Mouse (Mus musculus): ENCODE results near the gene Triobp.
A peak's percentile ranks its signal among the peaks of the same experiment; 100 is the strongest.
"Not testable (repeated sequence)": the region's sequence is repeated elsewhere in the genome, so short reads cannot be mapped to it uniquely, and the experiment has no call there.

The Triobp gene

DNA sequence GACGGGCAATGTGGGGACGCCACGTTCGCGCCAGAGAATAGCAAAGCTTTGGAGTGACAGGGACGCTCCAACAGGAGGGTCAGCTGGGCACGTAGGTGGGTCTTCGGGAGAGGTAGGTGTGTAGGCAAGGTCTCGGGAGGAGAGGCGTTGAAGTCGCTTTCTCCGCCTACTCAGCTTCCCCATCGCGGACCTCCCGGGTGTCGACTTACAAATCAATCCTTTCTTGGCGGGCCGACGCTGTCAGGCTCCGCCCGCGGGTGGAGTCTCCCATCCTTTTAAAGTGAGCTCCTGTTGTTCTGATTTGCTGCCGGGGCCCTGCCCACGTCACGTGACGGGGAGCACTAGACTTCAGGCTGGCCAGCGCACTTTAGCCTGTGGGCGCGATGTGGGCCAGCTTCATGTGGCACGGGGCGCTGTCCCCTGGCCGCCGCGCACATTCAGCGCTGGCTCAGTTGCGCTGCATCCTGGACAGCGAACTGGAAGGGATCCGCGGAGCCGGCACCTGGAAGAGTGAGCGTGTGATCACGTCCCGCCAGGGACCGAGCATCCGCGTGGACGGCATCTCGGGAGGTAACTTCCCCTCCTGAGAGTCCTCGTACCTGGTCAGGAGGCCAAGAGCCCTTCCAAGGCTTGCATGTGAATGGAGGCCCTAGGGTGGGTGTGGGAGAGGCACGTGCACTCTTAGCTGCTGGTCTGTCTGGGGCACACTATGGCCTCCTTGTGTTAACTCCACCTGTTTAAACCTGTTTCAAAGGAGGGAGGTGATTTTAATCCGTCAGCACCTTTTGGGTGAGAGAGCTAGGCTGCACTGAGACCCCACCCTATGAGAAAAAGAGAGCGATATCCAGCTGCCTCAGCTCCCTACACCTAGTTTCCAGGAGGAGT lies 83.3 kb downstream of the Triobp start:
- DNase-seq (ENCODE audit: low spot score) = peak; percentile 97

DNA sequence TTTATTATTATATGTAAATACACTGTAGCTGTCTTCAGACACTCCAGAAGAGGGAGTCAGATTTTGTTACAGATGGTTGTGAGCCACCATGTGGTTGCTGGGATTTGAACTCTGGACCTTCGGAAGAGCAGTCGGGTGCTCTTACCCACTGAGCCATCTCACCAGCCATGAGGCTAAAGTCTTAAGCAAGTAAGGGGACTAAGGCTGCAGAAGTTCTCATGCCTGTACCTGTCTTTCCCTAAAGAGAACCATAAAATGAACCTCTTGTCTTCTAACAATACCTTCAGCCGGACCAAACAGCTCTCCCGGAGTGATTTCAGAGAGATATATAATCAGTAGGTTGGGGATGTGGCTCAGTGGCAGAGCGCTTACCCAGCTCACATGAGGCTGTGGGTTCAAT lies 84.4 kb downstream of the Triobp start:
- DNase-seq (ENCODE audit: low spot score) = not testable (repeated sequence)

- DNase-seq (ENCODE audit: low spot score) = peak; percentile 88
Observed at GRCm38 (mm10) chr15:79037913-79038328, 90.4 kb downstream of the Triobp start.

DNA sequence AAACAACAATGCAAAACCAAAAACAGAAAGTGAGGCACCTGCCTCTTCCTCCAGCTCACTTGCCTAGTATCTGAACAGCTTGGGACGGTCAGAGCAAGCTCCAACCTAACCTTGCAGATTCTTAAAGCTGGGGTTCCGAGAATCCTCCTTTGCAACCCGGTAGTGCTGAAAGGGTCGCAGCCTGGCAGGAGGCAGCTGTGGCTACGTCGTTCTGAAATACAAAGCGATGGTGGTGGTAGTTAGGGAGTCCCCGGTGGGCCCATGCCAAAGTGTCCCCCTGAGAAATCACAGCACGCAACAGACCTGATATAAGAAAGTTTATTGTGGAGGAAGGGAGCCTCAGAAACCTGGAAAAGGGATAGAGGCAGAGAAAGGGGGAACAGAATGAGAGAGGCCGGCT lies 90.8 kb downstream of the Triobp start:
- no peak for DNase-seq (ENCODE audit: low spot score)

DNA sequence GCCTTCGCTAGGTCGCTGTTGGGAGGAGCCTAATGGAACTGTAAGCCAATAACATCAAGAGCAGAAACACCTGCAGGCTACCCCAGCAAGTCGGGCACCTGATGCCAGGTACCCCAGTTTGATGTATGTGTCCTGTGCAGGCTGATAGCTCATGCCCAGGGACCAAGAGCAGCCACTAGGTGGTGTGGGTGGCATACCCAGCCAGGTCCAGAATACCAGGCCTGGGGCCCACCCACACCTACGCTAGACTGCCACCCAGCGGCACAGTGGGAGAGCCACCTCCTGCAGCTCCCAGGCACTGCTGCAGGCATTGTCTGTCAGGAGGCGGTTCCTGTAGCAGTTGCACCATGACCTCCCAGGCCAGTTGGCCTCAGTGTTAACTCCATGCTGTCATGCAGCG lies 91.3 kb downstream of the Triobp start:
- DNase-seq (ENCODE audit: low spot score) = peak; percentile 84

DNA sequence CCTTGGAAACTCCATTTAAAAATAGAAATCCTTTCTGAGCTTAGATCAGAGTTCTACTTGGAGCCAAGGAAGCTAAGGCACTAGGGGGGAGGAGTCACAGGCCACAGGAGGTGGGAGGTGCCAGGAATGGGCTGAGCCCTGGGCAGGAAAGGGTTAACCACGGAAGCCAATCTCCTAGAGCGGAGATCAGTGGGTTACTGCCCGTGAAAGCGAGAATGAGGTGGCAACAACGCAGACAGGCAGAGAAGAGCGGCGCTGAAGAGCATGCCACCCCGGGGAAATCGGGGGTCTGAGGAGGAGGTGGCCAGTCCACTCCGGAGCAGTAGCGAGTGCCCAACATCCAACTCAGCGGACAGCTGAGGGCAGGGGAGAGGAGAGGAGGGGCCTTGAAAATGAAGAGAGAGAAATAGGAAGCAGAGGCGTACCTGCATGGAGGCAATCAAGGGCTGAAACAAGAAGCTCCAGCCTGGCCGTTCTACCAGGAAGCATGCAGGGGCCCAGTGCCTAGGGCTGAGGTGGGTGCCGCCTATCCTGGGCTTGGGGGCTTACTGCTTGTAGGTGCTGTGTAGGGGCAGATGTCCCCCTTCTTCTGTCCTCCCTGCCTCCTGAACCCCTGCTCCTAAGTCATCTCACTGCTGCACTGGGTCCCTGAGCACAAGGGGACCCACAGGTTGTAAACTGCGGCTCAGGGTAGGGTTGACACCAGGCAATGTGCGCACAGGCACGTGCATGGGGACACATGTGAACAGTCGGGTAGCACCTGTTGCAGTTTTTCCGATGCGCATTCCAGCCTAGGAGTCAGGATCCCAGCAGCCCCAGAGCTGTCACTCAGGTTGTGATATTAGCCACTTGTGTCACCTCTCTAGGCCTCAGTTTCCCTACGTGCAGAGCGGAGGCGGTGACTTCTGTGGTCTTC lies 93.2 kb downstream of the Triobp start:
- DNase-seq (ENCODE audit: low spot score) = peak; percentile 55

GRCm38 (mm10) chr15:79041585-79041984 lies 94.1 kb downstream of the Triobp start, which contains the start of gene Galr3:
Galr3 (plus strand) TSS chr15:79041885.
- no peak for DNase-seq (ENCODE audit: low spot score)

GRCm38 (mm10) chr15:79042721-79043491 lies 95.4 kb downstream of the Triobp start:
- peak; percentile 61 for DNase-seq (ENCODE audit: low spot score)

GRCm38 (mm10) chr15:79044837-79045236 lies 97.3 kb downstream of the Triobp start:
- DNase-seq (ENCODE audit: low spot score) = peak; percentile 61

DNA sequence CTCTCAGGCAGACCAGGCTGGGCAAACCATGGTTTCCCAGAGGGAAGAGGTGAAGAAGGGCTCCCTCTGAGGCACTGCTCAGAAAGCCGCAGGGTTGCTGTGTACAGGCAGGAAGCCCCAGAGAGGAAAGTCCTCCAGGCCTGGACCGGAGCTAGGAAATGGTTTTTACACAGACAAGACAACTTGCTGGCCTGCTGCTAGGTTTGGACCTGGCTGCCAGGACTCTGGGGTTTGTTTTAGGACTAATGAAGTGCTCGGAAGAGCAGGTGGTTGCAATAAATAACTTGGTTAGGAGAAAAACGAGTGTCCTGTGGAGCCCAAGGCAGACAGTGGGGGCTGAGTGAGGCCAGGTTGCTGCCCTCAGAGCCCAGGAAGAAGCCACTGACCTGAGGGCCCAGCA lies 100.7 kb downstream of the Triobp start:
- no peak for DNase-seq (ENCODE audit: low spot score)

DNA sequence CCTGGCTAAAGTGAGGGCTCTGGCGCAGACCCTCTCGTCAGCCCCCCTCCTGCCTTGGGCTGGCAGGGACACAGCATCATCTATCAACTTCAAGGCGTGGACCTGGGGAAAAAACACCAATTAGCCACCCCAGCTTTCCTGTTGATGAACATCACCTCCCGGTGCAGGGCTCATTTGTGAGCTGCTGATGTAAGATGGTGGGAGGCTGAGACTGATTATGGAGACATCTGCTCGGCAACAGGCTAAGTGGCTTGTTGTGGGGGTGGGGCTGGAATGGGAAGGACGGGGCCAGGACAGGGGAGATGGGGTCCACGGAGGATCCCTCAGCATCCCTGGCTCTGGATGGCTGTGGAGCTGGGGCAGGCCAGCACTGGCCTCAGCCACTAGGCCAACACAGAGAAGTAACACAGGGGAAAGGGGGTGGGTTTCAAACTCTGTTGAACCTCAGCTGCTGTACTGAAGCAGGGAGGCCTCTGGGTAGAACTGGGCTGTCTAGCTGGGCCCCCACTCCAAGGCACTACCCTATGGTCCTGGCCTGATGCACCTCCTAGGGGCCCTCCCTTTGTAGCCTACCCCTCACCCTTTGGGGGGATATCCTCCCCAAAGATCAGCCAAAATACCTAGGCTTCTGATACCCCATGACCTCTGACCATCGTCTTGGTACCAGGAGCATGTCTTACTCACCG lies 102.8 kb downstream of the Triobp start:
- DNase-seq (ENCODE audit: low spot score) = no peak

- no peak for DNase-seq (ENCODE audit: low spot score)
Observed at GRCm38 (mm10) chr15:79050964-79051363, 103.4 kb downstream of the Triobp start.

DNA sequence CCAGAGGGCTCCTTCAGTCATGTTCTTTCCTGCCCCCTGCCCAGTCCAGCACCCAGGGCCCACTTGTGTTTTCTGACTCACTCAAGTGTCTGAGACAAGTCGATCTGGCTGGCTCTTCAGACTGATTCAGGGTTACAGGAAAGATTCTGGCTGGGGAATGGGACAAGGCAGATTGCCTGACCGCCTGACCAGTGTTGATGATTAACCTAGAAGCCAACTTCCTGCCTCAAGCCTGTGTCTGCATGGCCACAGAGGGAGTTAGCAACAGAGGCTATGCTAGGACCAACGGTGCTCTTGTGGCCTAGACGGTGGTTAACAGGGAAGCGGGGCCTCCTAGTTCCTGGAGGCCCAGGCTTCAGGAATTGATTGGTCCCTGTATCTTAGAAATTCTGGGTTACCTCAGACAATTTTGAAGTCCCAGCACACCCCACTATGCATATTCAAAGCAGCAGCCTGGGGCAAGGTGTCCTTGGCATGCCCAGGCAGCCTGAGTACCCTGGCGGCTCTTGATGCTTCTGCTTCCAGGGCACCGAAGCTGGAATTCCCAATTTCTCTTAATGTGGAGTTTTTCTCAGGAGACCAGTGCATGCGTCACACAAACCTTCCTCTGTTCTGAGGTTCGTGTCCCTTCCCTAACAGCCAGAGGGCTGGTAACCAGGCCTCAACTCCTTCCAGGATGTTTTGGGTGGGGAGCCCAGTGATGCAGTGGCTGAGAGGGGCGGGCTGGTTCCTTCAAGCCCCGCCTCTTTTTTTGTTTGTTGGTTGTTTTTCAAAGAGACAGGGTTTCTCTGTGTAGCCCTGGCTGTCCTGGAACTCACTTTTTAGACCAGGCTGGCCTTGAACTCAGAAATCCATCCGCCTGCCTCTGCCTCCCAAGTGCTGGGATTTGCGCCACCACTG lies 104.2 kb downstream of the Triobp start:
- DNase-seq (ENCODE audit: low spot score) = no peak

DNA sequence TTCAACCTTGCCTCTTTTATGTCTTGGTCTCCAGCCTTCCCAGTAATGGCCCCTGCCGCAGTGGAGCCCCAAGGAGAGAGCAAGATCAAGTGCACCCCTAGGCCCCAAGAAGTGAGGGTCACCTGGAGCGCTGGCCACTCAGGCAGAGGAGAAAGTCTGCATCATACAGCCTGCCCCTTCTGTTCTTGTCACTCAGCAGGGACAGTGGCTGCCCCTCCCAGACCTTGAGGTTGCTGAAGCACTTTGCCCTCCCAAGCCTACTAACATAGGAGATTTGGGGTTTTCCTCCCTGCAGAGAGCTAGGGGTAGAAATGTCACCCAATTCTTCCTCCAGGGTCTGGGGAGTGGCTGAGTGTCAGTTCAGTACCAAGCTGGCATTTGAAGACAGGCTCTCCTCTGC lies 104.8 kb downstream of the Triobp start:
- DNase-seq (ENCODE audit: low spot score) = no peak

Measured in embryo, embryonic 10 days (tissue).